Mouse (Mus musculus): ENCODE data around the gene Ccdc102a. TPM values are rescaled to one million over a fixed set of nuclear protein-coding genes. Genes with fewer than 3 reads are reported as not detected.
A peak's percentile ranks its signal among the peaks of the same experiment; 100 is the strongest.

Gene Ccdc102a
- 1.3 and 1.5 TPM in 2 replicates for polyA plus RNA-seq (2015; fragmentation: Nextera tagmentation; extraction: Ambion mirVana)

GRCm38 (mm10) chr8:94917851-94918495, at the start of gene Ccdc102a:
TSS of gene Ccdc102a (minus strand) at chr8:94918098.
- peak within 1 kb of the TSS; percentile 64 for H3K4me3 ChIP-seq (ENCODE audit: low read depth, low read length)
- peak within 1 kb of the TSS; percentile 62 for H3K27ac ChIP-seq (ENCODE audit: low read depth)
- H3K9ac ChIP-seq (replicated peaks), result peak within 1 kb of the TSS; percentile 63
- H3K4me1 ChIP-seq (ENCODE audit: insufficient read depth), result peaks cover 28% of the 10 kb centered on the region
- no peaks in the 10 kb centered on the region for H3K36me3 ChIP-seq (replicated peaks; ENCODE audit: insufficient read depth, low read length)
- peak within 1 kb of the TSS; percentile 94 for H3K4me2 ChIP-seq (ENCODE audit: low read depth, low read length)
- no peaks in the 10 kb centered on the region for H3K9me3 ChIP-seq (ENCODE audit: low read length)
- DNase-seq (peak; percentile 54), ATAC-seq (peak; percentile 55)
- WGBS (ENCODE audit: insufficient replicate concordance), result 5% methylated on average over 41 of the region's 51 CpGs
- TF ChIP-seq EP300 (IDR thresholded peaks at IDR 0.05; ENCODE audit: low read depth) (no peak), CTCF (IDR thresholded peaks at IDR 0.05; ENCODE audit: low read depth) (no peak)
- H3K27me3 ChIP-seq (ENCODE audit: insufficient read depth, low read length), result peaks cover 27% of the 10 kb centered on the region

- WGBS (ENCODE audit: insufficient replicate concordance), result 55% methylated on average over 3 of the region's 3 CpGs
- H3K27ac ChIP-seq (ENCODE audit: low read depth), result peak overlapping the region; percentile 61
Observed at GRCm38 (mm10) chr8:94967554-94967953, 49.7 kb upstream of the Ccdc102a start.

GRCm38 (mm10) chr8:94967071-94967470, 49.2 kb upstream of the Ccdc102a start:
- ATAC-seq, result no peak
- no peak overlapping the region for H3K9ac ChIP-seq (replicated peaks)
- 29% methylated on average over 4 of the region's 4 CpGs for WGBS (ENCODE audit: insufficient replicate concordance)
- no peaks in the 10 kb centered on the region for H3K9me3 ChIP-seq (ENCODE audit: low read length)
- no peak for TF ChIP-seq CTCF (IDR thresholded peaks at IDR 0.05; ENCODE audit: low read depth)
- TF ChIP-seq EP300 (IDR thresholded peaks at IDR 0.05; ENCODE audit: low read depth), result no peak
- peaks cover 53% of the 10 kb centered on the region for H3K4me1 ChIP-seq (ENCODE audit: insufficient read depth)
- no peaks in the 10 kb centered on the region for H3K27me3 ChIP-seq (ENCODE audit: insufficient read depth, low read length)
- H3K4me2 ChIP-seq (ENCODE audit: low read depth, low read length), result no peak overlapping the region
- DNase-seq, result no peak
- H3K36me3 ChIP-seq (replicated peaks; ENCODE audit: insufficient read depth, low read length), result no peaks in the 10 kb centered on the region
- H3K4me3 ChIP-seq (ENCODE audit: low read depth, low read length), result no peak overlapping the region
- peak overlapping the region; percentile 61 for H3K27ac ChIP-seq (ENCODE audit: low read depth)

More at GRCm38 (mm10) chr8:94967554-94967953, 49.7 kb upstream of the Ccdc102a start:
- Histone ChIP-seq H3K4me3 (ENCODE audit: low read depth, low read length) (no peak overlapping the region), H3K36me3 (replicated peaks; ENCODE audit: insufficient read depth, low read length) (no peaks in the 10 kb centered on the region), H3K4me2 (ENCODE audit: low read depth, low read length) (no peak overlapping the region), H3K27me3 (ENCODE audit: insufficient read depth, low read length) (no peaks in the 10 kb centered on the region), H3K4me1 (ENCODE audit: insufficient read depth) (peaks cover 53% of the 10 kb centered on the region), H3K9ac (replicated peaks) (no peak overlapping the region), H3K9me3 (ENCODE audit: low read length) (no peaks in the 10 kb centered on the region)
- peak; percentile 61 for DNase-seq
- ATAC-seq, result peak; percentile 58
- TF ChIP-seq EP300 (IDR thresholded peaks at IDR 0.05; ENCODE audit: low read depth), result peak; percentile 58; the same call in 1 of the 2 replicates
- TF ChIP-seq CTCF (IDR thresholded peaks at IDR 0.05; ENCODE audit: low read depth), result no peak

GRCm38 (mm10) chr8:94966578-94966977, 48.7 kb upstream of the Ccdc102a start:
- H3K9me3 ChIP-seq (ENCODE audit: low read length), result no peaks in the 10 kb centered on the region
- H3K27me3 ChIP-seq (ENCODE audit: insufficient read depth, low read length), result no peaks in the 10 kb centered on the region
- H3K9ac ChIP-seq (replicated peaks), result no peak overlapping the region
- ATAC-seq (no peak), DNase-seq (peak; percentile 72)
- peak overlapping the region; percentile 61 for H3K27ac ChIP-seq (ENCODE audit: low read depth)
- TF ChIP-seq EP300 (IDR thresholded peaks at IDR 0.05; ENCODE audit: low read depth) (no peak), CTCF (IDR thresholded peaks at IDR 0.05; ENCODE audit: low read depth) (peak; percentile 93)
- no peak overlapping the region for H3K4me2 ChIP-seq (ENCODE audit: low read depth, low read length)
- H3K4me3 ChIP-seq (ENCODE audit: low read depth, low read length), result no peak overlapping the region
- WGBS (ENCODE audit: insufficient replicate concordance), result 10% methylated on average over 7 of the region's 7 CpGs
- H3K36me3 ChIP-seq (replicated peaks; ENCODE audit: insufficient read depth, low read length), result no peaks in the 10 kb centered on the region
- H3K4me1 ChIP-seq (ENCODE audit: insufficient read depth), result peaks cover 57% of the 10 kb centered on the region

- TF ChIP-seq CTCF (IDR thresholded peaks at IDR 0.05; ENCODE audit: low read depth) (no peak), EP300 (IDR thresholded peaks at IDR 0.05; ENCODE audit: low read depth) (peak; percentile 98)
- ATAC-seq, result peak; percentile 81
- DNase-seq, result peak; percentile 74
- H3K9ac ChIP-seq (replicated peaks), result peak overlapping the region; percentile 24; the same call in 1 of the 2 replicates
- H3K27me3 ChIP-seq (ENCODE audit: insufficient read depth, low read length), result no peaks in the 10 kb centered on the region
- no peaks in the 10 kb centered on the region for H3K36me3 ChIP-seq (replicated peaks; ENCODE audit: insufficient read depth, low read length)
- peaks cover 58% of the 10 kb centered on the region for H3K4me1 ChIP-seq (ENCODE audit: insufficient read depth)
- WGBS (ENCODE audit: insufficient replicate concordance), result 3% methylated on average over 10 of the region's 10 CpGs
- H3K4me2 ChIP-seq (ENCODE audit: low read depth, low read length), result peak overlapping the region; percentile 55
- no peaks in the 10 kb centered on the region for H3K9me3 ChIP-seq (ENCODE audit: low read length)
- peak overlapping the region; percentile 82 for H3K27ac ChIP-seq (ENCODE audit: low read depth)
- H3K4me3 ChIP-seq (ENCODE audit: low read depth, low read length), result 0 out of 2 replicates have a peak overlapping the region, but pooled peaks have one; percentile 0
Observed at GRCm38 (mm10) chr8:94964828-94965227, 46.9 kb upstream of the Ccdc102a start.

- H3K27me3 ChIP-seq (ENCODE audit: insufficient read depth, low read length), result no peaks in the 10 kb centered on the region
- 66% methylated on average over 1 of the region's 1 CpGs for WGBS (ENCODE audit: insufficient replicate concordance)
- no peaks in the 10 kb centered on the region for H3K36me3 ChIP-seq (replicated peaks; ENCODE audit: insufficient read depth, low read length)
- no peaks in the 10 kb centered on the region for H3K9me3 ChIP-seq (ENCODE audit: low read length)
- H3K4me2 ChIP-seq (ENCODE audit: low read depth, low read length), result no peak overlapping the region
- ATAC-seq (peak; percentile 87), DNase-seq (peak; percentile 73)
- H3K9ac ChIP-seq (replicated peaks), result no peak overlapping the region
- TF ChIP-seq EP300 (IDR thresholded peaks at IDR 0.05; ENCODE audit: low read depth), result 0 out of 2 replicates have a peak, but pooled peaks have one; percentile 18
- TF ChIP-seq CTCF (IDR thresholded peaks at IDR 0.05; ENCODE audit: low read depth), result no peak
- peak overlapping the region; percentile 84 for H3K27ac ChIP-seq (ENCODE audit: low read depth)
- peaks cover 48% of the 10 kb centered on the region for H3K4me1 ChIP-seq (ENCODE audit: insufficient read depth)
- H3K4me3 ChIP-seq (ENCODE audit: low read depth, low read length), result no peak overlapping the region
Observed at GRCm38 (mm10) chr8:94962201-94962600, 44.3 kb upstream of the Ccdc102a start.
